Mouse (Mus musculus): ENCODE data around the gene Tmem120b. TPM values are rescaled to one million over a fixed set of nuclear protein-coding genes. Genes with fewer than 3 reads are reported as not detected.

Gene Tmem120b
- polyA plus RNA-seq, 1 experiment from 2014 or later, result 11.9 TPM

- TF ChIP-seq CTCF (IDR thresholded peaks at IDR 0.05) (no peak), EP300 (IDR thresholded peaks at IDR 0.05) (no peak)
- peak overlapping the region; percentile 34; the same call in 1 of the 2 replicates for H3K4me3 ChIP-seq (ENCODE audit: low read depth, low read length)
- no peaks in the 10 kb centered on the region for H3K27me3 ChIP-seq (replicated peaks; ENCODE audit: insufficient read depth, low read length)
- 19% methylated on average over 8 of the region's 8 CpGs for WGBS
- ATAC-seq, result no peak
- DNase-seq (ENCODE audit: low spot score), result no peak
- H3K9ac ChIP-seq (replicated peaks; ENCODE audit: low read depth), result peak overlapping the region; percentile 6
- H3K4me1 ChIP-seq (ENCODE audit: insufficient read depth, low read depth, low read length), result peaks cover 42% of the 10 kb centered on the region
- peak overlapping the region; percentile 100 for H3K27ac ChIP-seq (ENCODE audit: low read length)
- H3K4me2 ChIP-seq (replicated peaks; ENCODE audit: low read depth, low read length), result peak overlapping the region; percentile 99
- H3K36me3 ChIP-seq (ENCODE audit: insufficient read depth, low read length), result no peaks in the 10 kb centered on the region
- H3K9me3 ChIP-seq (ENCODE audit: low read length), result no peaks in the 10 kb centered on the region
These were observed 66.7 kb downstream of the Tmem120b start for GRCm38 (mm10) chr5:123134875-123135382.

- H3K9me3 ChIP-seq (ENCODE audit: low read length), result no peaks in the 10 kb centered on the region
- DNase-seq (ENCODE audit: low spot score) (peak; percentile 98), ATAC-seq (peak; percentile 52)
- H3K36me3 ChIP-seq (ENCODE audit: insufficient read depth, low read length), result no peaks in the 10 kb centered on the region
- H3K4me3 ChIP-seq (ENCODE audit: low read depth, low read length), result peak overlapping the region; percentile 34
- peak; percentile 39; the same call in 1 of the 2 replicates for TF ChIP-seq EP300 (IDR thresholded peaks at IDR 0.05)
- peak; percentile 51 for TF ChIP-seq CTCF (IDR thresholded peaks at IDR 0.05)
- peak overlapping the region; percentile 99 for H3K4me2 ChIP-seq (replicated peaks; ENCODE audit: low read depth, low read length)
- H3K4me1 ChIP-seq (ENCODE audit: insufficient read depth, low read depth, low read length), result peaks cover 42% of the 10 kb centered on the region
- peak overlapping the region; percentile 52 for H3K9ac ChIP-seq (replicated peaks; ENCODE audit: low read depth)
- no peaks in the 10 kb centered on the region for H3K27me3 ChIP-seq (replicated peaks; ENCODE audit: insufficient read depth, low read length)
- peak overlapping the region; percentile 100 for H3K27ac ChIP-seq (ENCODE audit: low read length)
- WGBS, result 3% methylated on average over 30 of the region's 30 CpGs
These were observed 67.5 kb downstream of the Tmem120b start for GRCm38 (mm10) chr5:123135471-123136360.

- peak; percentile 52 for ATAC-seq
- WGBS, result under 1% methylated on average over 13 of the region's 13 CpGs
- no peaks in the 10 kb centered on the region for H3K36me3 ChIP-seq (ENCODE audit: insufficient read depth, low read length)
- DNase-seq (ENCODE audit: low spot score), result peak; percentile 98
- peak overlapping the region; percentile 100 for H3K27ac ChIP-seq (ENCODE audit: low read length)
- H3K9me3 ChIP-seq (ENCODE audit: low read length), result no peaks in the 10 kb centered on the region
- peaks cover 42% of the 10 kb centered on the region for H3K4me1 ChIP-seq (ENCODE audit: insufficient read depth, low read depth, low read length)
- TF ChIP-seq EP300 (IDR thresholded peaks at IDR 0.05) (peak; percentile 80), CTCF (IDR thresholded peaks at IDR 0.05) (no peak)
- H3K27me3 ChIP-seq (replicated peaks; ENCODE audit: insufficient read depth, low read length), result no peaks in the 10 kb centered on the region
- peak overlapping the region; percentile 99 for H3K9ac ChIP-seq (replicated peaks; ENCODE audit: low read depth)
- peak overlapping the region; percentile 91 for H3K4me3 ChIP-seq (ENCODE audit: low read depth, low read length)
- H3K4me2 ChIP-seq (replicated peaks; ENCODE audit: low read depth, low read length), result peak overlapping the region; percentile 99
These were observed 68.3 kb downstream of the Tmem120b start for GRCm38 (mm10) chr5:123136361-123137043.

GRCm38 (mm10) chr5:123137044-123137909 lies 69.1 kb downstream of the Tmem120b start:
- WGBS, result 3% methylated on average over 20 of the region's 20 CpGs
- Histone ChIP-seq H3K36me3 (ENCODE audit: insufficient read depth, low read length) (no peaks in the 10 kb centered on the region), H3K9me3 (ENCODE audit: low read length) (no peaks in the 10 kb centered on the region), H3K27me3 (replicated peaks; ENCODE audit: insufficient read depth, low read length) (no peaks in the 10 kb centered on the region), H3K9ac (replicated peaks; ENCODE audit: low read depth) (peak overlapping the region; percentile 99), H3K4me3 (ENCODE audit: low read depth, low read length) (peak overlapping the region; percentile 91), H3K4me1 (ENCODE audit: insufficient read depth, low read depth, low read length) (peaks cover 42% of the 10 kb centered on the region), H3K4me2 (replicated peaks; ENCODE audit: low read depth, low read length) (peak overlapping the region; percentile 99), H3K27ac (ENCODE audit: low read length) (peak overlapping the region; percentile 100)
- TF ChIP-seq EP300 (IDR thresholded peaks at IDR 0.05) (peak; percentile 73), CTCF (IDR thresholded peaks at IDR 0.05) (peak; percentile 14; the same call in 1 of the 2 replicates)
- DNase-seq (ENCODE audit: low spot score), result peak; percentile 93
- peak; percentile 13 for ATAC-seq

GRCm38 (mm10) chr5:123137910-123138229 lies 69.7 kb downstream of the Tmem120b start:
- ATAC-seq (no peak), DNase-seq (ENCODE audit: low spot score) (no peak)
- TF ChIP-seq EP300 (IDR thresholded peaks at IDR 0.05) (no peak; the same call in 1 of the 2 replicates), CTCF (IDR thresholded peaks at IDR 0.05) (no peak)
- 3% methylated on average over 5 of the region's 6 CpGs for WGBS
- no peaks in the 10 kb centered on the region for H3K36me3 ChIP-seq (ENCODE audit: insufficient read depth, low read length)
- no peaks in the 10 kb centered on the region for H3K9me3 ChIP-seq (ENCODE audit: low read length)
- peak overlapping the region; percentile 99; the same call in 1 of the 2 replicates for H3K9ac ChIP-seq (replicated peaks; ENCODE audit: low read depth)
- H3K4me1 ChIP-seq (ENCODE audit: insufficient read depth, low read depth, low read length), result peaks cover 42% of the 10 kb centered on the region
- H3K27me3 ChIP-seq (replicated peaks; ENCODE audit: insufficient read depth, low read length), result no peaks in the 10 kb centered on the region
- peak overlapping the region; percentile 91 for H3K4me3 ChIP-seq (ENCODE audit: low read depth, low read length)
- peak overlapping the region; percentile 99 for H3K4me2 ChIP-seq (replicated peaks; ENCODE audit: low read depth, low read length)
- H3K27ac ChIP-seq (ENCODE audit: low read length), result peak overlapping the region; percentile 100

All from lung, postnatal 0 days (tissue).